Mouse (Mus musculus) right cerebral cortex, postnatal 4 days (tissue): ENCODE data around the gene Cyp4f18.
"Not testable (repeated sequence)": the region's sequence is repeated elsewhere in the genome, so short reads cannot be mapped to it uniquely, and the experiment has no call there.

Experiments used
- DNase-seq: peaks from one replicate; pipeline ENCODE4 v3.0.0-alpha.2; 2022

The Cyp4f18 gene

DNA sequence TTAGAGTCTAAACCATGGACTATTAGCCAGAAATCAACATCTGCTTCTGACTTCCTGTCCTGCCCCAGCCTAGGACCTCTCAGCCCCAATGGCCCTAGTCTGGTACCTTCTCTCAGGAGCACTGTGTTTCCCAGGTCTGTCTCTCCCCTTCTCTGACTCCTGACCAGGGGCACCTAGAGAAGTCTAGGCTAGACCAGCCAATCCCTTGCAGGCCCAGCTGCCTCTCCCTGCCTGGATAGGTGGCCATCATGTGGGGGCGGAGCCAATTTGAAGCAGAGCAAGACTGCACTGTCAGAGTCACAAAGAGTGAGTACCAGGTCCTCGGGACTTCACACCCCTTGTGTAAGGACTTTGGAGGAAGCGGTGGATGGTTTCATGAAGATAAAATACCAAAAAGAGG is at the start of gene Cyp4f18:
Gene Cyp4f18, minus strand, starts transcription at position 154 of the 400 bp plus-strand sequence.
- no peak for DNase-seq

DNA sequence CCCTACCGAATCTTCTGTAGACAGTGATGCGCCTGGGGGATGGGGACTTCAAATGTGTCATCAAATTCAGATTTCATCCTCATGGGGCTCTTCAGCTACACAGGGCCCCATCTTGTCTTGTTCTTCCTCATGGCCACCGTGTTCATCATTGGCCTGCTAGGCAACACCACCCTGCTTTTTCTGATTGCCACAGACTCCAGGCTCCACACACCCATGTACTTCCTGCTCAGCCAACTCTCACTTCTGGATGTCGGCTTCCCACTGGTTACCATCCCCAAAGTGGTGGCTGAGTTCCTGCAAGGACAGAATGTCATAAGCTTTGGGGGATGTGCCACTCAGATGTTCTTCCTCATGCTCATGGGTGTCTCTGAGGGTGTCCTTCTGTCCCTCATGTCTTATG is 48.2 kb upstream of the Cyp4f18 start:
- not testable (repeated sequence) for DNase-seq

GRCm38 (mm10) chr8:72054633-72055032 is 45.2 kb upstream of the Cyp4f18 start:
- DNase-seq: not testable (repeated sequence)

DNA sequence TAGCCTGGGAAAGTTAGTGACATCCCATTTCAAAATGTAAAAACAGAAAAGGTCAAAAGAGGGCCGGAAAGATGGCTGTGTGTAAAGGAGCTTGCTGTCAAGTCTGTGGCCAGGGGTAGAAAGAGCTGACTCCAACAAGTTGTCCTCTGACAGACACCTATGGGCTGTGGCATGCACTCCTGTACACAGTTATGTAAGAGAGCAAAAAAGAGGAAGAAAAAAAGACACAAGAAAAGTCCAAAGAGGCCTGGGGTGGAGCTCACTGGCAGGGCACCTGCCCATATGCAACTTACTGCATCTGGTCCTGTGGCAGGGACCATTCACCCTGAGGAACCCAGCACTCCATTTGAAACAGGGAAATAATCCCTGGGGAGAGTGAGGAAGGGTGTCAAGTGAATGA is 33.1 kb upstream of the Cyp4f18 start:
- no peak for DNase-seq

DNA sequence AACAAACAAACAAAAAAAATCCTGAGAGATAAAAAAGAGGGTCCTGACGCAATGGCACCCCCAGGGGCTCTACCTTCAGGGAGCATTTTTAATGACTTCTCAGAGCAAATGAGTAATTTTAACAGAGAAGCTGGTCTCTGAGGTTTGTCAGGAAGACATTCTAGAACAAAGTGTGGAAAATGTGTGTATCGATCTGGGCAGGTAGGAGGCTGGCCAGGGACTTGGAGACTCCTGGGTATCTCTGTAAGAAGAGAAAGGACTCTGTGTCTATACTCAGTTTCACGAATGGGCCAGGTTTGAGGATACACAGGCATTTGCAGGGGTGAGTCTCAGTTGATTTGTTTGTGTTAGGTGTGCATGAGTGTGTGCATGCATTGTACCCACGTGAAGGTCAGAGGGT is 31.5 kb upstream of the Cyp4f18 start, which contains the start of gene Olfr372:
Gene Olfr372, plus strand, starts transcription at position 301 of the 400 bp plus-strand sequence.
- not testable (repeated sequence) for DNase-seq

DNA sequence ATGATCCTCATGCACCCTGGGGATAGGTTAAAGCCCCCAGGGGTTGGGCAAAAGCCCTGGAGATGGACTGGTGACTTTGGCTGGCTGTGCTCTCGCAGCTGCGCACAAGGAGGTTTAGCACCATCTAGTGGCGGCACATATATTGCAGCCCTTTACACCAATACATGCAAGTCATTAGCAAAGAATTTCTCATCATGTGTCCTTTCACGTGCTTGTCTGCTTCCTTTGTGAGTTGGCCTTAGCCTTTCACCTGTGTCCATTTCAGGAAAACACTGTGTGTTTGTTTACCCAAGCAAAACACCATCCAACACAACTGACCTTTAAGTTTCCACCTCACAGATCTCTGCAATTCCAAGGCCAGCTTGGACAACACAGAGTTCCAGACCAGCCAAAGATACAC is 23.5 kb upstream of the Cyp4f18 start:
- DNase-seq: peak; percentile 56

DNA sequence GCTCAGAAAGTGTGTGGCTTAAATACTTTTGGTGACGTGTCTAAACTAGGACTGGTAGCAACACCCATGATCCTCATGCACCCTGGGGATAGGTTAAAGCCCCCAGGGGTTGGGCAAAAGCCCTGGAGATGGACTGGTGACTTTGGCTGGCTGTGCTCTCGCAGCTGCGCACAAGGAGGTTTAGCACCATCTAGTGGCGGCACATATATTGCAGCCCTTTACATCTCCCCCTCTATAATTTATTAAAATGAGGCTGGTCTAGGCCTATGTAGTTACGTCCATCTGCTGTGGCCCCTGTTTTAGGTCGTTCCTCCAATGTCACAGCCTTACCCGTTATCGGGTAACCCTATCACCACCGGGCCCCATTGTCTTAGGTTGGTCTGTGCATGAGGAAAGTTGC is 15.5 kb upstream of the Cyp4f18 start:
- not testable (repeated sequence) for DNase-seq

- no peak for DNase-seq
These were observed 10.4 kb upstream of the Cyp4f18 start for GRCm38 (mm10) chr8:72019816-72020215.

DNA sequence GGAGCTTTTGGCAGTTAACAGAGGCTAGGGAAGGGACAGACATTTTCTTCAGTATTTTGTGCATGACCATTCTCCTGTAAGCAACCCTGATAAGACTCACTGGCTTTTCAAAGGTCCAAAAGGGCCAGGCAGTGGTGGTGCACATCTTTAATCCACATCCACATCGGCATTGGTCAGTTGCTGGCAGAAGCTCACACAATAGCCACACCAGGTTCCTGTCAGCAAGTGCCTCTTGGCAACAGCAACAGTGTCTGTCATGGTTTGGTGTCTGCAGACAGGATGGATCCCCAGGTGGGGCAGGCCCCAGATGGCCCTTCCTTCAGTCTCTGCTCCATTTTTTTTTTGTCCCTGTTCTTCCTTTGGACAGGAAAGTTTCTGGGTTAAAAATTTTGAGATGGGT is 9.6 kb upstream of the Cyp4f18 start:
- DNase-seq: not testable (repeated sequence)

DNA sequence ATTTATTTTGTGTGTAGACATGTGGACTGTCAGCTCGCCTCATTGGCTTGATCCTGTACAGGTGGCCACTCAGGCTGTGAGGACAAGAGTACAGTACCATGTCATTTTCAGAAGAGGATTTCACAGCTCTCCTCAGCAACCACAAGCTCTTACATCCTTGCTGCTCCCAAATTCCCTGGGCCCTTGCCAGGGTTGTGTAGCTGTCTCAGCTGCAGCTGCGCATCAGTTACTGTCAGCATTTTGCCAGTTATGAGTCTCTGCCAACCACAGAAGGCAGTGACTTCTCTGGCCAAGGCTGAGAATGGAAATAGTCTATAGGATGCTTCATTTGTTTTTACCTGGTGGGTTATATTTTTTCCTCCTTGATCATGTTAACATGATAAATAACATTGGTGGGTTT is 8.7 kb upstream of the Cyp4f18 start:
- DNase-seq: peak; percentile 40

DNA sequence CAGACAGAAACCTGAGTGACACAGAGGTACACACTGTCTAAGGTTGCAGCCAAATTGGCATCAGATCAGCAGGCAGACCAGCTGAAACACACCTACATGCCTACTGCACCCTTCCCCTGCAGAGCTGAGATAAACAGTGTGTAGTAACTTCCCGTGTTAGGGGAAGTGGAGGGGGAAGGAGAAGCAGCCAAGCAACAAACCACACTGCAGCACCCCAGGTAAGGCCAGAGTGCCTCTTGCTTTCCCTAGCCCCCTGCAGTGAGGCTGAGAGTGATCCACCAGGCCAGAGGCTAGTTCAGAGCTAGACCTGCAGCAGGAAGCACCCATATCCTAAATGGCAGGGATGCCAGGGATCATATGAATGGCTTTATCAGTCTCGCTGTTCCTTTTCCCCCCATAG is 7.9 kb upstream of the Cyp4f18 start:
- not testable (repeated sequence) for DNase-seq

- not testable (repeated sequence) for DNase-seq
These were observed 4.2 kb upstream of the Cyp4f18 start for GRCm38 (mm10) chr8:72013506-72014228.

GRCm38 (mm10) chr8:72008134-72008641 is 1.2 kb downstream of the Cyp4f18 start:
- no peak for DNase-seq

GRCm38 (mm10) chr8:72006763-72007162 is 2.7 kb downstream of the Cyp4f18 start:
- DNase-seq: no peak

GRCm38 (mm10) chr8:72005912-72006311 is 3.5 kb downstream of the Cyp4f18 start:
- no peak for DNase-seq

DNA sequence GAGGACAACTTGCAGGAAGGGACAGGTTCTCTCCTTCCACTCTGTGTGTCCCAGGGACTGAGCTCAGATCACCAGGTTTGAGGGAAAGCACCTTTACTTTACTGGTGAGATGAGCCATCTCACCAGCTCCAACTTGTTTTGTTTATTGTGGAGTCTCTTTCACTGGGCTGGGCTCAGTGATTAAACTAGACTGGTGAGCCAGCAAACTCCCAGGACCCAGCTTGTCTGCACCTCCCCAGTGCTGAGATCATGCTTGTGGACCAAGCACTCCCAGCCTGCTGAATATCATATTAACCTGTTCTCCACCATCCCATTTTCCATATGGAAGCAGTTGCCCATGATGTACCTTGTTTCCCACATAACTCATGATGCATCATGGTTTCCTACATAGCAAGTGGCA is 6.5 kb downstream of the Cyp4f18 start:
- DNase-seq: no peak

DNA sequence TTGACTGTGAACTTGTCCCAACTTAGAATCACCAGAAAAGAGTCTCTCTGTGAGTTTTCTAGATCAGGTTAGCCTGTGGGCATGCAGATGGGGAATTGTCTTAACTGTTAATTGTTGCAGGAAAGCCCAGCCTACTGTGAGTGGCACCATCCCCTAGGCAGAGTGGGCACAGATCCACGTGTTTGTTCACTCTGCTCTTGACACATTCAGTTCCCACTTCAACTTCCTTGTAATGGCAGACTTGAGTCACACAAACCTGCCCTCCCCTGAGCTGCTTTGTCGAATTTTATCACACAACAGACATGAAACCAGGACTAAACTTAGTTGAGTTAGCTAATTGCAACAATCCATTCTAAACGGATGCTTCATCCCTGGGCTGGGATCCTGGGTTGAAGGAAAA is 9.2 kb downstream of the Cyp4f18 start:
- no peak for DNase-seq

DNA sequence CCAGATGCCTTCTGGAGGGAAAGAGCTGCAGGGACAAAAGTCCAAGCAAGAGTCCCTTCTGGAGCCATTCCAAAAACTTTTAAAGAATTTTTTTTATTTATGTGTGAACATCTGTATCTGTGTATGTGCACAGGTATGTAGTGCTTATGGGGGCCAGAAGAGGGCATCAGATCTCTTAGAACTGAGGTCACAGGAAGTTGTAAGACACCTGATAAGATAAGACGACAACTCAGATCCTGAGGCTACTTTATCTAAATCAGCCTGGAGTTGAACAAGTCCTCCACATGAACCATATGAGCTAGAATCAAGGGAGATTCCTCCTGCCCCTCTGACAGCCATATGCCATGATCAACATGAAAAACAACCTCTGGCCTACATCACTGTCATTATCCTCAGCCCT is 10.0 kb downstream of the Cyp4f18 start:
- DNase-seq: no peak

- DNase-seq: no peak
These were observed 20.4 kb downstream of the Cyp4f18 start for GRCm38 (mm10) chr8:71988867-71989599.

DNA sequence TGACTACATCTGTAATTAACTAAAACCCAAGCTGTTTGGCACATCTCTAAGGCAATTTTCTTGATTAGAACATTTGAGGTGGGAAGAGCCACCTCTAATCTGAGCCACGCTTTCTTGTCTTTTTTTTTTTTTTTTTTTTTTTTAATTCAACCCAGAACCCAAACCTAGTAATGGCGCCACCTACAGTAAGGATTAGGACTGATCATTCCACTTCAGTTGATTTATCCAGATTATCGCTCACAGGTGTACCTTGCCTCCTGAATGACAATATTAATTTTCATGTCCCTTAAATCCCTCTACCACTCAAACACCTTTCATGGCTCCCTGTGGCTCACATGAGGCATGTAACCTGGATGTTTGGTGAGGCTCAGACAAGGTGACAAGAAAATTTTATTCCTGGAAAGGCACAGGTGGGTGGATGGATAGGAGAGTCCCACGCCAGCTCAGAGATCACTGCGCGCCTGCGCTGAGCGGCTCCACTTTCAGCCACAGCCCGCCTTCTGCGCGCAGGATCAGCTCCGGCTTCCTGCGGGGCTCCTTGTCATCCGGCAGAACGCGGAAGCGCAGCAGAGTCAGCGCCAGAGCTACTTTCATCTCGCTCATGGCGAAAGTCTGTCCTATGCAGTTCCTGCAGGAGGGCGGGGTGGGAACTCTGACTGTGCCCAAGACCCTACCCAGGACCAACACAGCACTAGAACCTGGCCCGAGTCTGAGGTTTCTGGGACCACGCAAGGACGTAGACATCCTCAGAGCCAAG is 21.1 kb downstream of the Cyp4f18 start:
- DNase-seq: peak; percentile 70

GRCm38 (mm10) chr8:71984601-71985000 is 24.8 kb downstream of the Cyp4f18 start:
- no peak for DNase-seq

DNA sequence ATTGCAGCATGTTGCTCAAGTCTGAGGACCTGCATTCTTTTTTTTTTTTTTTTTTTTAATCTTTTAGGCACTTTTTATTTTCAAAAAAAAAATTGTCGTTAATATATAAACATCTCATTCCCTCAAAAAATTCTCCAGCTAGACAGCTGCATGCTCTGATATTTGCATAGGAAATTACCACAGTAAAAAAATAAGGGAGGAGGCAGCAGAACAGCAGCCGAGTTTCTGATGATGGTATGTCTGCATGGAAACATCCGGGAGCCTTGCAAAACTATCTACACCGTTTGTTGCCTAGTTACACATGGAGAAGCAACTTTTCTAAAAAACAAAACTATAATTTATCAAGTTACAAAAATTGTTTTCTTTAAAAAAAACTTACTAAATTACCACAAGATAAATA is 28.0 kb downstream of the Cyp4f18 start:
- DNase-seq: no peak

- no peak for DNase-seq
These were observed 28.4 kb downstream of the Cyp4f18 start for GRCm38 (mm10) chr8:71981032-71981431.
